Mouse (Mus musculus): ENCODE measurements around the gene Tifab.
A peak's percentile ranks its signal among the peaks of the same experiment; 100 is the strongest.

The Tifab gene

GRCm38 (mm10) chr13:56135231-56136052 lies 43.2 kb downstream of the Tifab start:
- DNase-seq, result peak; percentile 94

- DNase-seq, result peak; percentile 36
Measured at GRCm38 (mm10) chr13:56134631-56135181, 44.0 kb downstream of the Tifab start.

GRCm38 (mm10) chr13:56134031-56134430 lies 44.7 kb downstream of the Tifab start:
- no peak for DNase-seq

- DNase-seq, result no peak
Measured at GRCm38 (mm10) chr13:56132941-56133340, 45.7 kb downstream of the Tifab start.

GRCm38 (mm10) chr13:56132326-56132936 lies 46.3 kb downstream of the Tifab start:
- DNase-seq, result no peak

GRCm38 (mm10) chr13:56130544-56130943 lies 48.1 kb downstream of the Tifab start:
- DNase-seq, result no peak

GRCm38 (mm10) chr13:56129578-56129977 lies 49.1 kb downstream of the Tifab start:
- no peak for DNase-seq

GRCm38 (mm10) chr13:56129014-56129413 lies 49.7 kb downstream of the Tifab start:
- DNase-seq, result no peak

GRCm38 (mm10) chr13:56125632-56126031 lies 53.1 kb downstream of the Tifab start:
- DNase-seq, result no peak
